Mouse (Mus musculus): ENCODE data around the gene Kdm6b.

DNA sequence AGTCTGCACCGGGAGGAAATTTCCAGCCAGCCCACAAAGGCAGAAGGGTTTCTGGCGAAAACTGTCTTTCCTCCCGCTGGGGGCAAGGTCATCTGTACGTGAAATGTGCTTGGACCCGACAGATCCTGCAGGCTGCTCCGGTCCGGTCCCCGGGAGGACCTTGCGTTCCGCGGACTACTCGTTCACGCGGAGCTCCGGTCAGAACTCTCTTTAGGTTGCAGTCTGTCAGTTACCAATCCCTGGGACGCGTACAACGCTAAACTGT is 3.5 kb downstream of the Kdm6b start:
- TF ChIP-seq CTCF (IDR thresholded peaks at IDR 0.05; ENCODE audit: borderline replicate concordance, insufficient read depth, low read depth, low read length) (no peak), POLR2A (IDR thresholded peaks at IDR 0.05; ENCODE audit: borderline replicate concordance, insufficient read depth, low read length) (no peak)

All from cerebellum, adult 2 months (tissue).